Mouse (Mus musculus): ENCODE results near the gene Aanat.

The Aanat gene

GRCm38 (mm10) chr11:116586310-116586709 is at the start of gene Aanat:
Gene Aanat, plus strand, starts transcription at chr11:116586432.
- DNase-seq (ENCODE audit: low read depth, low spot score), result no peak

- no peak for DNase-seq (ENCODE audit: low read depth, low spot score)
Observed at GRCm38 (mm10) chr11:116536685-116537084, 49.5 kb upstream of the Aanat start.

GRCm38 (mm10) chr11:116537388-116537787 is 48.8 kb upstream of the Aanat start:
- DNase-seq (ENCODE audit: low read depth, low spot score), result no peak

- DNase-seq (ENCODE audit: low read depth, low spot score), result no peak
Observed at GRCm38 (mm10) chr11:116538142-116538735, 48.0 kb upstream of the Aanat start.

GRCm38 (mm10) chr11:116541183-116541582 is 45.0 kb upstream of the Aanat start:
- DNase-seq (ENCODE audit: low read depth, low spot score), result no peak

GRCm38 (mm10) chr11:116543110-116543509 is 43.1 kb upstream of the Aanat start:
- no peak for DNase-seq (ENCODE audit: low read depth, low spot score)

GRCm38 (mm10) chr11:116547296-116548060 is 38.8 kb upstream of the Aanat start:
- no peak for DNase-seq (ENCODE audit: low read depth, low spot score)

- no peak for DNase-seq (ENCODE audit: low read depth, low spot score)
Observed at GRCm38 (mm10) chr11:116548780-116549179, 37.5 kb upstream of the Aanat start.

GRCm38 (mm10) chr11:116549273-116550038 is 36.8 kb upstream of the Aanat start:
- no peak for DNase-seq (ENCODE audit: low read depth, low spot score)

- DNase-seq (ENCODE audit: low read depth, low spot score), result no peak
Observed at GRCm38 (mm10) chr11:116550748-116551147, 35.5 kb upstream of the Aanat start.

- no peak for DNase-seq (ENCODE audit: low read depth, low spot score)
Observed at GRCm38 (mm10) chr11:116552194-116552593, 34.0 kb upstream of the Aanat start.

- DNase-seq (ENCODE audit: low read depth, low spot score), result peak; percentile 32
Observed at GRCm38 (mm10) chr11:116554171-116554878, 31.9 kb upstream of the Aanat start.

GRCm38 (mm10) chr11:116555572-116555971 is 30.7 kb upstream of the Aanat start:
- no peak for DNase-seq (ENCODE audit: low read depth, low spot score)

GRCm38 (mm10) chr11:116556308-116556707 is 29.9 kb upstream of the Aanat start:
- DNase-seq (ENCODE audit: low read depth, low spot score), result no peak

- DNase-seq (ENCODE audit: low read depth, low spot score), result no peak
Observed at GRCm38 (mm10) chr11:116565283-116566041, 20.8 kb upstream of the Aanat start.

GRCm38 (mm10) chr11:116567531-116567930 is 18.7 kb upstream of the Aanat start:
- DNase-seq (ENCODE audit: low read depth, low spot score), result no peak

- no peak for DNase-seq (ENCODE audit: low read depth, low spot score)
Observed at GRCm38 (mm10) chr11:116570821-116571220, 15.4 kb upstream of the Aanat start.

- no peak for DNase-seq (ENCODE audit: low read depth, low spot score)
Observed at GRCm38 (mm10) chr11:116571767-116572679, 14.2 kb upstream of the Aanat start.

- DNase-seq (ENCODE audit: low read depth, low spot score), result no peak
Observed at GRCm38 (mm10) chr11:116572756-116573543, 13.3 kb upstream of the Aanat start.
